Mouse (Mus musculus) liver, embryonic 11.5 days (tissue): Measurements from ENCODE around the gene Adgrl4. TPM values are rescaled to one million over a fixed set of nuclear protein-coding genes. Genes with fewer than 3 reads are reported as not detected.

Experiments used
- ATAC-seq: fragments of 200-750 bp; cut with Nextera tagmentation; replicated peaks from 2 replicates; pipeline ENCODE4 v1.8.0; 2017; ENCODE audit warnings: moderate number of reproducible peaks, mild to moderate bottlenecking, moderate TSS enrichment, moderate library complexity; ENCODE audit not compliant: low FRiP score
- DNase-seq: peaks from one replicate; pipeline ENCODE4 v3.0.0-alpha.2; 2017; ENCODE audit warnings: low spot score
- H3K27ac ChIP-seq: fragments of 300-500 bp; sonication (generic); 2 replicates; pipeline ENCODE4 v1.5.1; 2014; ENCODE audit warnings: mild to moderate bottlenecking, low read depth, low read length, control low read depth
- H3K27me3 ChIP-seq: fragments of 300-500 bp; sonication (generic); replicated peaks from 2 replicates; pipeline ENCODE4 v1.6.1; 2014; ENCODE audit warnings: low read length, mixed read lengths; ENCODE audit not compliant: control insufficient read depth, insufficient read depth
- H3K36me3 ChIP-seq: fragments of 300-500 bp; sonication (generic); 2 replicates; pipeline ENCODE4 v1.6.1; 2014; ENCODE audit warnings: mild to moderate bottlenecking, low read length, moderate library complexity, mixed read lengths; ENCODE audit not compliant: control insufficient read depth, insufficient read depth
- H3K4me1 ChIP-seq: fragments of 300-500 bp; sonication (generic); replicated peaks from 2 replicates; pipeline ENCODE4 v1.6.1; 2014; ENCODE audit warnings: low read length, mixed read lengths; ENCODE audit not compliant: control insufficient read depth, insufficient read depth
- H3K4me2 ChIP-seq: fragments of 300-500 bp; sonication (generic); 2 replicates; pipeline ENCODE4 v1.6.1; 2014; ENCODE audit warnings: mild to moderate bottlenecking, control low read depth, moderate library complexity
- H3K4me3 ChIP-seq: fragments of 300-500 bp; sonication (generic); 2 replicates; pipeline ENCODE4 v1.5.1; 2014; ENCODE audit warnings: low read depth, low read length, control low read depth
- H3K9ac ChIP-seq: fragments of 300-500 bp; sonication (generic); 2 replicates; pipeline ENCODE4 v1.6.1; 2014; ENCODE audit warnings: low read depth, low read length, control low read depth
- H3K9me3 ChIP-seq: fragments of 300-500 bp; sonication (generic); 2 replicates; pipeline ENCODE4 v1.6.1; 2016; ENCODE audit warnings: low read length, inconsistent platforms, mixed read lengths; ENCODE audit not compliant: control insufficient read depth
- WGBS: fragments of 180-500 bp; shearing (Covaris S2); extraction: QIAGEN DNeasy Blood & Tissue Kit; methylation state at CpG from one replicate; pipeline ENCODE4 v1.1.7; 2014; 5-methylcytosine and 5-hydroxymethylcytosine counted together
- polyA plus RNA-seq: library from polyadenylated mRNA; unstranded; fragments of >200 nt; fragmentation: Nextera tagmentation; extraction: Ambion mirVana; gene quantifications from 2 replicates; pipeline ENCODE4 v1.2.1, GENCODE M21; 2014

Adgrl4 gene
- polyA plus RNA-seq: 15.6 and 16.7 TPM in 2 replicates

- no peaks in the 10 kb centered on the region for H3K9me3 ChIP-seq
- ATAC-seq (peak; percentile 80), DNase-seq (peak; percentile 44)
- no peaks in the 10 kb centered on the region for H3K36me3 ChIP-seq
- H3K4me1 ChIP-seq: no peaks in the 10 kb centered on the region
- peak within 1 kb of the TSS; percentile 56 for H3K4me2 ChIP-seq
- peak within 1 kb of the TSS; percentile 34 for H3K4me3 ChIP-seq
- no peaks in the 10 kb centered on the region for H3K27me3 ChIP-seq
- H3K9ac ChIP-seq: peak within 1 kb of the TSS; percentile 52; the same call in 1 of the 2 replicates
- no peak within 1 kb of the TSS for H3K27ac ChIP-seq
- 4% methylated on average over 17 of the region's 17 CpGs for WGBS
Measured at GRCm38 (mm10) chr3:151437693-151438092, at the start of gene Adgrl4. Gene Adgrl4 (plus strand): TSS chr3:151437887.

GRCm38 (mm10) chr3:151390912-151391311 is 46.8 kb upstream of the Adgrl4 start:
- Histone ChIP-seq H3K27ac (no peak overlapping the region), H3K36me3 (no peaks in the 10 kb centered on the region), H3K9ac (no peak overlapping the region), H3K27me3 (no peaks in the 10 kb centered on the region), H3K4me2 (no peak overlapping the region), H3K4me3 (no peak overlapping the region), H3K9me3 (no peaks in the 10 kb centered on the region), H3K4me1 (no peaks in the 10 kb centered on the region)
- ATAC-seq: no peak
- DNase-seq: no peak

DNA sequence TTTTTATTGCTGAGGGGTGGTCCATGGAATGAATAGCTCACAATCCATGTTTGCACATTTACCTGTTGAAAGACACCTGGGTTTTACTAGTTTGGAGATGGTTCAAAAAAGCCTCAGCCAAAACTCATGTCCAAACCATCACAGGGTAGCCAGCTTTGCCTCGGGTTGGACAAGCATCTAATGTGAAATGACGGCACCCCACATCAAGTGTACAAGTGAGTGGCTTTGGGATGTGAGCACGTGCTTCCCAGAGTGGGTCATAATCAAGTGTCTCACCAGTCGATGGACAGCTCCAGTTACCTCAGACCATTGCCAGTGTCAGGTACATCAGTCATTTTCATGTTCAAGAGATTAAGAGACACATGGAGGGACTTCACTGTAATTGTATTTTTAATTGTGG is 44.8 kb upstream of the Adgrl4 start:
- Histone ChIP-seq H3K4me1 (no peaks in the 10 kb centered on the region), H3K4me2 (no peak overlapping the region), H3K27ac (no peak overlapping the region), H3K36me3 (no peaks in the 10 kb centered on the region), H3K9me3 (no peaks in the 10 kb centered on the region), H3K27me3 (no peaks in the 10 kb centered on the region), H3K4me3 (no peak overlapping the region), H3K9ac (no peak overlapping the region)
- WGBS: 81% methylated on average over 4 of the region's 4 CpGs
- ATAC-seq (no peak), DNase-seq (no peak)

- Histone ChIP-seq H3K9ac (no peak overlapping the region), H3K4me2 (no peak overlapping the region), H3K36me3 (no peaks in the 10 kb centered on the region), H3K9me3 (no peaks in the 10 kb centered on the region), H3K27ac (no peak overlapping the region), H3K4me3 (no peak overlapping the region), H3K4me1 (no peaks in the 10 kb centered on the region), H3K27me3 (no peaks in the 10 kb centered on the region)
- 75% methylated on average over 1 of the region's 1 CpGs for WGBS
- ATAC-seq: no peak
- no peak for DNase-seq
Measured at GRCm38 (mm10) chr3:151393330-151393729, 44.4 kb upstream of the Adgrl4 start.

DNA sequence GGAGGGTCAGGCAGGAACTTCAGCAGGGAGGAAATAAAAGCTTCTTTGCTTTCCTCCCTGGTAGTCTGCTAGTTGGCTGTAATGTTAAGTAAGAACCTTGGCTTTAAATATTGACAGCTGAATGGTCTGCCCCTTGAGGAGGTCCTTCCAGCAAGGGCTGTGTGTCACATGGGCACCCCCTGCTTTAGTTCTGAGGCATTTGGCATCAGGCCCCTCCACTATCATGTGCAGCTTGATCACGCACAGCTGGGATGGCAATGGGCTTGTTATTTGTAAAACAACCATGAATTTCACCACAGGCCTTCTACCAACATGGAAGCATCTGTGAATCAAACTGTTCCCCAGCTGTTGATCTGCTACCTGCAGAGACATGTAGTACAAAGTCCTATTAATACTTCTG is 38.4 kb upstream of the Adgrl4 start:
- Histone ChIP-seq H3K4me3 (no peak overlapping the region), H3K36me3 (no peaks in the 10 kb centered on the region), H3K27ac (no peak overlapping the region), H3K4me1 (no peaks in the 10 kb centered on the region), H3K4me2 (no peak overlapping the region), H3K9ac (no peak overlapping the region), H3K27me3 (no peaks in the 10 kb centered on the region), H3K9me3 (no peaks in the 10 kb centered on the region)
- 69% methylated on average over 1 of the region's 1 CpGs for WGBS
- DNase-seq (no peak), ATAC-seq (no peak)

GRCm38 (mm10) chr3:151411031-151411430 is 26.7 kb upstream of the Adgrl4 start:
- Histone ChIP-seq H3K36me3 (no peaks in the 10 kb centered on the region), H3K9me3 (no peaks in the 10 kb centered on the region), H3K4me1 (no peaks in the 10 kb centered on the region), H3K27ac (no peak overlapping the region), H3K27me3 (no peaks in the 10 kb centered on the region), H3K4me3 (no peak overlapping the region), H3K9ac (no peak overlapping the region), H3K4me2 (no peak overlapping the region)
- DNase-seq (no peak), ATAC-seq (no peak)
- 69% methylated on average over 2 of the region's 2 CpGs for WGBS

- DNase-seq: no peak
- Histone ChIP-seq H3K36me3 (no peaks in the 10 kb centered on the region), H3K9ac (no peak overlapping the region), H3K9me3 (no peaks in the 10 kb centered on the region), H3K4me3 (no peak overlapping the region), H3K4me2 (no peak overlapping the region), H3K27me3 (no peaks in the 10 kb centered on the region), H3K27ac (no peak overlapping the region), H3K4me1 (no peaks in the 10 kb centered on the region)
- WGBS: 97% methylated on average over 4 of the region's 4 CpGs
- no peak for ATAC-seq
Measured at GRCm38 (mm10) chr3:151411488-151411887, 26.2 kb upstream of the Adgrl4 start.

DNA sequence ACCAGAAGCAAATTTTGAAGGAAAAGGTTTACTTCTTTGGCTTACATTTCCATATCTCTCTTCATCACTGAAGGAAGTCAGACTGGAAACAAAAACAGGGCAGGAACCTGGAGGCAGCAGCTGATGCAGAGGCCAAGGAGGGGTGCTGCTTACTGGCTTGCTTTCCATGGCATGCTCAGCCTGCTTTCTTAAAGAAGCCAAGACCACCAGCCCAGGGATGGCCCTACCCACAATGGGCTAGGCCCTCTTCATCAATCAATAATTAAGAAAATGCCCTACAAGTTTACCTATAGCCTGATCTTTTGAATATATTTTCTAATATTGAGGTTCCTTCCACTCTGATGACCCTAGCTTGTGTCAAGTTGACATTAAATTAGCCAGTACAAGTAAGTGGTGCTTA is 20.8 kb upstream of the Adgrl4 start:
- H3K4me2 ChIP-seq: no peak overlapping the region
- H3K9ac ChIP-seq: no peak overlapping the region
- H3K4me3 ChIP-seq: no peak overlapping the region
- ATAC-seq (no peak), DNase-seq (no peak)
- H3K27ac ChIP-seq: no peak overlapping the region
- H3K27me3 ChIP-seq: no peaks in the 10 kb centered on the region
- no peaks in the 10 kb centered on the region for H3K9me3 ChIP-seq
- H3K36me3 ChIP-seq: no peaks in the 10 kb centered on the region
- no peaks in the 10 kb centered on the region for H3K4me1 ChIP-seq

- ATAC-seq (no peak; the same call in 1 of the 2 replicates), DNase-seq (no peak)
- Histone ChIP-seq H3K36me3 (no peaks in the 10 kb centered on the region), H3K9me3 (no peaks in the 10 kb centered on the region), H3K9ac (no peak overlapping the region), H3K27me3 (no peaks in the 10 kb centered on the region), H3K4me3 (no peak overlapping the region), H3K4me2 (no peak overlapping the region), H3K4me1 (no peaks in the 10 kb centered on the region), H3K27ac (no peak overlapping the region)
- 54% methylated on average over 12 of the region's 12 CpGs for WGBS
Measured at GRCm38 (mm10) chr3:151417688-151418572, 19.8 kb upstream of the Adgrl4 start.
